ENCODE assay signal across 25 mouse cellular contexts in the genomic region with DNA sequence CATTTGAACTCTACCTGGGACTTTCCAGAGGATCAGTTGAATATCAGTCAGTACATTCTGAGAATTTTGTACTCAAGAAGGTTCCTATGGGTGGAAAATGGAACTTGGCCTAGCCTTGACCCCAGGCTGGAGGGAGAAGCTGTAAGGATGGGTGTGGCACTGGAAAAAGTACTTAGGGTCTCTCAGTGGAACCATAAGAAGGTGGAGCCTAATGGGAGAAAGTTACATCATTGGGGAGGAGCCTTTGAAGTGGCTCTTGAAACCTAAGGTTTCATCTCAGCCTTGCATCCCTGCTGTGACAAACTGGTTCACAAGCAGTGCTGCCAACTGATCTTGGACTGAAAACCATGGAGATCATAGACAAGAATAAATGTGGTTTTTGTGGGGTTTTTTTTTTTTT.
"Had no signal": no experiment of that assay in that cellular context is flagged by ENCODE, and none has a peak within 500 bp of the region (broad histone marks: within the 10 kb centered on the region; RNA-seq: fewer than 3 reads in every experiment).

No protein-coding gene starts in this region.

- H3K36me3 ChIP-seq: heart, embryonic 10.5 days; heart, embryonic 12.5 days; hindbrain, embryonic 10.5 days; hindbrain, embryonic 12.5 days; intestine, embryonic 15.5 days; kidney, embryonic 15.5 days; limb, embryonic 13.5 days; limb, embryonic 15.5 days; liver, embryonic 12.5 days had no signal

- DNase-seq: gastrocnemius, postnatal 10 days; gastrocnemius, postnatal 25 days; heart, adult 18-20 months; heart, postnatal 10 days; heart, postnatal 4 days; kidney, adult 18-20 months; kidney, adult 9 months; kidney, postnatal 14 days; kidney, postnatal 36 days; layer of hippocampus, adult 9-11 months; layer of hippocampus, postnatal 36 days; left cerebral cortex, postnatal 4 days; lung, adult 18-20 months had no signal

- H3K27me3 ChIP-seq: heart, embryonic 12.5 days; hindbrain, embryonic 12.5 days; intestine, embryonic 15.5 days; kidney, embryonic 15.5 days; limb, embryonic 13.5 days; limb, embryonic 15.5 days; liver, embryonic 12.5 days had no signal

- H3K27ac ChIP-seq: heart, embryonic 10.5 days; hindbrain, embryonic 10.5 days; hindbrain, embryonic 12.5 days; hindbrain, embryonic 14.5 days; intestine, embryonic 15.5 days; kidney, embryonic 15.5 days; kidney, postnatal 0 days; limb, embryonic 13.5 days; limb, embryonic 15.5 days; liver, embryonic 12.5 days; liver, embryonic 14.5 days had no signal

- H3K4me3 ChIP-seq: heart, embryonic 10.5 days; heart, embryonic 12.5 days; hindbrain, embryonic 10.5 days; hindbrain, embryonic 12.5 days; intestine, embryonic 15.5 days; kidney, embryonic 15.5 days; limb, embryonic 13.5 days; limb, embryonic 15.5 days; liver, embryonic 12.5 days had no signal

- H3K4me1 ChIP-seq: heart, embryonic 10.5 days; heart, embryonic 12.5 days; hindbrain, embryonic 10.5 days; hindbrain, embryonic 12.5 days; intestine, embryonic 15.5 days; kidney, embryonic 15.5 days; limb, embryonic 13.5 days; limb, embryonic 15.5 days; liver, embryonic 12.5 days had no signal
